Mouse (Mus musculus): ENCODE measurements around the gene Grifin. TPM values are rescaled to one million over a fixed set of nuclear protein-coding genes. Genes with fewer than 3 reads are reported as not detected.

Gene Grifin
- polyA plus RNA-seq (2016; fragmentation: Nextera tagmentation; extraction: Ambion mirVana) = not detected in 2 replicates

DNA sequence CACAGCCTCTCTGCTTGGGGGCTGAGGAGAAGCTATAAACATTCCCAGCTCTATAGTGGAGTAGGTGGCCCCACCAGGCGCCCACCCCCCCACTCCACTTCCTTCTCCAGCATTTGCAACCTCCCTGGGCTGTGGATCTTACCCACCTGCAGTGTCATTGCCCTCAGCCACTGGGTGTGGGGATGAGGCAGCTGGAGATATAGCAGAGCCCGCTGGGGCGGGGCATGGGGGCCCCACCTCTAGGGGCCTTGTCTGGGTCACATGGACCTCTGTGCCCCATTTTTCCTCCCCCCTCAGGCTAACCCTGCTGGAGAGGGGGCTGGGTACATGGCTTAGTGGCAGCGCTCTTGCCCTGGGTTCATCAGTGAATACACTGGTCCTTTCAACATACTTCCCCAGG is at the start of gene Grifin:
Gene Grifin, minus strand, starts transcription at position 176 of the 400 bp plus-strand sequence.
- Histone ChIP-seq H3K27ac (no peak within 1 kb of the TSS), H3K4me1 (peaks cover 19% of the 10 kb centered on the region), H3K4me2 (replicated peaks) (no peak within 1 kb of the TSS), H3K27me3 (replicated peaks) (no peaks in the 10 kb centered on the region), H3K9me3 (no peaks in the 10 kb centered on the region), H3K4me3 (no peak within 1 kb of the TSS), H3K9ac (no peak within 1 kb of the TSS), H3K36me3 (no peaks in the 10 kb centered on the region)
- ATAC-seq (ENCODE audit: low FRiP score, low read depth) = no peak
- WGBS = 83% methylated on average over 4 of the region's 4 CpGs

DNA sequence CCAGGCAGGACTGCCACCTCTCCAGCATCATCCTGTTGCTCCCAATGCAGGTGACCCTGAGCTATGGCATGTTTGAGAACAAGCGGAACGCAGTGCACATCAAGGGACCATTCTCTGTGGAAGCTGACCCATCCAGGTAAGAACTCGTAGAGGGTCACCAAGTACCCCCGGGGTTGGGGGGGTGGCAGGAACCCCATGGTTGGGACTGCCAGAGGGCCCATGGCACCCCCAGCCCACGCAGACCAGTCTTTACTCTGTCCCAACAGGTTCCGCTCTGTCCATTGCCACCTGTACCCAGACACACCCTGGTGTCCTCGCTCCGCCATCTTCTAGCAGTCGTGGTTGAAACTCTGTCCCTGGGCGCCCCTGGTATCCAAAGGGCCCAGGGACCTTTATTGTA is 49.3 kb upstream of the Grifin start:
- Histone ChIP-seq H3K36me3 (peaks cover 38% of the 10 kb centered on the region), H3K27me3 (replicated peaks) (no peaks in the 10 kb centered on the region; the same call in 1 of the 2 replicates), H3K4me2 (replicated peaks) (no peak overlapping the region), H3K4me1 (peaks cover 45% of the 10 kb centered on the region), H3K9ac (no peak overlapping the region), H3K4me3 (no peak overlapping the region), H3K27ac (no peak overlapping the region), H3K9me3 (no peaks in the 10 kb centered on the region)
- no peak for ATAC-seq (ENCODE audit: low FRiP score, low read depth)
- whole genome bisulfite sequencing = 94% methylated on average over 10 of the region's 10 CpGs

DNA sequence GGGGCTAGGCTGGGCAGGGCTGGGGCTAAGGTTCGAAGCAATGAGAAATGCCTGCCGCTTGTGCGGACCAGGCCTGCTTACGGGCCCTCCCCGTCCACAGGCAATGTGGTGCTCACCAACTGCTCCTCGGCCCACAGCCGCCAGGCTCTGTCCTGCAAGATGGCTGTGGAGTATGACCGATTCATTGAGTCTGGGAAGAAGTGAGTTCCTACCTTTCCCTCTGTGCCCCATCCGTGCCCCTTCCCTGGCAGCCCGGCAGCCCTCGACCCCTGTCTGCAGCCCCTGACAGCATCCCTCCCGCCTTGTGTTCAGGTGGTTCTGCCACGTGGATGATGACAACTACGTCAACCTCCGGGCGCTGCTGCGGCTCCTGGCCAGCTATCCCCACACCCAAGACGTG is 47.3 kb upstream of the Grifin start:
- H3K36me3 ChIP-seq = peaks cover 38% of the 10 kb centered on the region
- ATAC-seq (ENCODE audit: low FRiP score, low read depth) = no peak
- H3K4me2 ChIP-seq (replicated peaks) = peak overlapping the region; percentile 80
- H3K27ac ChIP-seq = 0 out of 2 replicates have a peak overlapping the region, but pooled peaks have one; percentile 95
- H3K27me3 ChIP-seq (replicated peaks) = no peaks in the 10 kb centered on the region; the same call in 1 of the 2 replicates
- no peaks in the 10 kb centered on the region for H3K9me3 ChIP-seq
- WGBS = 27% methylated on average over 18 of the region's 18 CpGs
- H3K4me1 ChIP-seq = peaks cover 65% of the 10 kb centered on the region
- H3K4me3 ChIP-seq = peak overlapping the region; percentile 65
- peak overlapping the region; percentile 87 for H3K9ac ChIP-seq

DNA sequence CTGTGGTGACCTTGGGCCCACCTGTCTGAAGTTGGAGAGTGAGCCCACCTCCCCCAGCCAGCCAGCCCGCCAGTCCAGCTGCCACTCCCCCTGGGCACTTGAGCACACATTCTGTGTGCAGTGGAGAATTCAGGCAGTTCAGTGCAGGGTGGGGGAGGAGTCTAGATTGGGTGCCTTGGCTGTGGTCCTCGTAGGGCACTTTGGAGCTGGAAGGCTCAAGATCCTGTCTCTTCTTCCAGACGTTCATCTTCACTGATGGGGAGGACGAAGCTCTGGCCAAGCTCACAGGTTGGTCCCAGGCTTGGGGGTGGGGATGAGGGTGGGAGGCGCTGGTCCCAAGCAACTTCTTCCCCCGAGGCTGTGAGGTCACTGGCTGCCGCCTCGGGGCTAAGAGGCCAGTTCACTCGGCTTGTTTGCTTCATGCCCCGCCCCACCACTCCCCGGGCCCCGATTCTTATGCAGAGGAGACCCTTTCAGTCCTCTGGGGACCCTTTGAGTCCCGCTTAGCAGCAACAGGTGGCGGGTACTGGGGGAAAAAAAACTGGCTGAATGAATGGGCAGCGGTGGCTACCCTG is 46.8 kb upstream of the Grifin start:
- 5% methylated on average over 15 of the region's 15 CpGs for WGBS
- peak overlapping the region; percentile 80 for H3K4me2 ChIP-seq (replicated peaks)
- no peaks in the 10 kb centered on the region for H3K9me3 ChIP-seq
- peak; percentile 15 for ATAC-seq (ENCODE audit: low FRiP score, low read depth)
- H3K27ac ChIP-seq = peak overlapping the region; percentile 95
- H3K4me1 ChIP-seq = peaks cover 70% of the 10 kb centered on the region
- H3K4me3 ChIP-seq = peak overlapping the region; percentile 65
- peaks cover 36% of the 10 kb centered on the region for H3K36me3 ChIP-seq
- peak overlapping the region; percentile 87 for H3K9ac ChIP-seq
- no peaks in the 10 kb centered on the region; the same call in 1 of the 2 replicates for H3K27me3 ChIP-seq (replicated peaks)

GRCm38 (mm10) chr5:140611021-140611583 is 46.2 kb upstream of the Grifin start:
- 4% methylated on average over 21 of the region's 21 CpGs for WGBS
- H3K4me2 ChIP-seq (replicated peaks) = peak overlapping the region; percentile 80
- peaks cover 76% of the 10 kb centered on the region for H3K4me1 ChIP-seq
- peak overlapping the region; percentile 87 for H3K9ac ChIP-seq
- peak; percentile 62 for ATAC-seq (ENCODE audit: low FRiP score, low read depth)
- peaks cover 32% of the 10 kb centered on the region for H3K36me3 ChIP-seq
- H3K27me3 ChIP-seq (replicated peaks) = no peaks in the 10 kb centered on the region; the same call in 1 of the 2 replicates
- peak overlapping the region; percentile 95 for H3K27ac ChIP-seq
- H3K4me3 ChIP-seq = peak overlapping the region; percentile 65
- no peaks in the 10 kb centered on the region for H3K9me3 ChIP-seq

DNA sequence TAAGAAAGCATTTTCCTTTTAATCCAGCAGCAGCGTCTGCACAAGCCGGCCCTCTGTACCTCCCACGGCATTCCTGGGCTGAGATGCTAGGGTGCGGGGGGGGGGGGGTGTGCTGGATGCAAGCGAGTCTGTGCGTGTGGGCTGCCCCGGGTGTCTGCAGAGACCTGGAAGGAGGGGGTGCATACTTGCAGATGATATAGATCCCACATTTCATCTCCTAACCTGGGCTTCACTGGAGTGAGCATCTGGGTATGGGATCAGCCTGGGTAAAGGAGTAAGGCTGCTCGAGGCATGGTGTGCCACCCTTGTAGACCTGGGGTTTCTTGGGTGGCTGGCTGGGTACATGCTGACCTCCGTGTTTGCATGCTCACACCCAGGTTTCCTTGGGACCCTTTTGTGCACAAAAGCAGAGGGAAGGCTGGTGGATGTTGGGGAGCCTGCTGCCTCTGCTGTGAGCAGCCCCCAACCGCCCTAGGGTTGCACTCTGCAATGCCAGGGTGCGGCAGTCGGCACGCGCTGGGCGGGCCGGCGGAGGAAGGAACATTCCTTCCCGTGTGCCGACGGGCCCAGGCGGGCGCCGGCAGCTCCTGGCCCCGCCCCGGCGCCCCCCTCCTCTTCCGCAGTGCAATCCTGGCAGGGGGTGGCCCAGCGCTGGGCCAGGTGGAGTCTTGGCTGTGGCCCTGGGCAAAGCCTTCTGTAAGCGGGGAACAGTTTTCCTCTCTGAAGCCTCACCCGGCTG is 45.6 kb upstream of the Grifin start:
- Histone ChIP-seq H3K27me3 (replicated peaks) (no peaks in the 10 kb centered on the region; the same call in 1 of the 2 replicates), H3K4me3 (peak overlapping the region; percentile 65), H3K4me2 (replicated peaks) (peak overlapping the region; percentile 80), H3K36me3 (peaks cover 32% of the 10 kb centered on the region), H3K9ac (peak overlapping the region; percentile 87), H3K27ac (peak overlapping the region; percentile 95), H3K9me3 (no peaks in the 10 kb centered on the region), H3K4me1 (peaks cover 82% of the 10 kb centered on the region)
- under 1% methylated on average over 30 of the region's 30 CpGs for WGBS
- peak; percentile 22 for ATAC-seq (ENCODE audit: low FRiP score, low read depth)

DNA sequence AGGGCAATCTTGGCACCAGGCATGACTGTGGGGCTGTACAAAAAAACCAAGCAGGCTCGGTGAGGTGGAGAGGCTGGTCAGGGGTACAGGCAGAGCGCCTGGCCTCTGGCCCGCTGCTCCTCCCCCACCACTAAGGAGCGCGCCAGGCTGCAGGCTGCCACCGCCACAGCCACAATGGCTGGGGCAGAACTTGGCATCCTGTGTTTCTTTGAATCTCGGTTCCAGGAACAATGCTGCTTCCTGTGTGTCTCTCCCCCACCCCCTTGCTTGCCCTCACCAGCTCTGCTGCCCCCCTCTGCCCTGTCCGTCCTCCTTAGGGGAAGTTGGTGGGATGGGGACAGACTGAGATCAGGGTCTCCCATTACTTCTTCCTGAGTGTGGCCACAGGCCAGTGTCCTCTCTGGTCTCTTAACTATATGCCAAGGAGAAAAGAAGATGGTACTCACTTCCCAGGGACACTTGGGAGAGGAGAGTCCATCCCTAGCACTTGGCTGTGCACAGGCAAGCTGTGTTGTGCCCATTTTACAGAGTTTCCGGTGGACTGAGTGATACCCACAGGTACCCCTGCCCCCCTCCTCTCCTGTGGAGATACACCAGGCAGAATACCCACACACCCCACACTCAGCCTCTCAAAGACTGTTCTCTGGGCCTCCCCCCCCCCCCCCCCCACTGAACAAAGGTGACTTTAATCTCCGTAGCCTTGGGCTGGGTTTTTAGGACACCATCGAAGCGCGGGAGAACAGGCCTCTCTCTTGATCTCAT is 44.8 kb upstream of the Grifin start:
- Histone ChIP-seq H3K4me2 (replicated peaks) (peak overlapping the region; percentile 80), H3K4me1 (peaks cover 89% of the 10 kb centered on the region), H3K27ac (peak overlapping the region; percentile 95), H3K27me3 (replicated peaks) (no peaks in the 10 kb centered on the region; the same call in 1 of the 2 replicates), H3K36me3 (peaks cover 24% of the 10 kb centered on the region), H3K9me3 (no peaks in the 10 kb centered on the region), H3K4me3 (peak overlapping the region; percentile 65), H3K9ac (peak overlapping the region; percentile 87)
- 7% methylated on average over 13 of the region's 13 CpGs for WGBS
- no peak for ATAC-seq (ENCODE audit: low FRiP score, low read depth)

- peak; percentile 13 for ATAC-seq (ENCODE audit: low FRiP score, low read depth)
These were observed 43.8 kb upstream of the Grifin start for GRCm38 (mm10) chr5:140608634-140609015.

GRCm38 (mm10) chr5:140607836-140608633 is 43.2 kb upstream of the Grifin start:
- Histone ChIP-seq H3K27me3 (replicated peaks) (no peaks in the 10 kb centered on the region; the same call in 1 of the 2 replicates), H3K9me3 (no peaks in the 10 kb centered on the region), H3K36me3 (peaks cover 8% of the 10 kb centered on the region), H3K4me3 (peak overlapping the region; percentile 65), H3K4me2 (replicated peaks) (peak overlapping the region; percentile 80), H3K4me1 (peaks cover 83% of the 10 kb centered on the region), H3K27ac (peak overlapping the region; percentile 71), H3K9ac (peak overlapping the region; percentile 87)
- no peak for ATAC-seq (ENCODE audit: low FRiP score, low read depth)
- 1% methylated on average over 17 of the region's 17 CpGs for WGBS

More at GRCm38 (mm10) chr5:140608634-140609015, 43.8 kb upstream of the Grifin start:
- Histone ChIP-seq H3K27ac (peak overlapping the region; percentile 71), H3K4me2 (replicated peaks) (peak overlapping the region; percentile 80), H3K4me3 (peak overlapping the region; percentile 65), H3K9ac (peak overlapping the region; percentile 87), H3K4me1 (peaks cover 84% of the 10 kb centered on the region), H3K36me3 (peaks cover 14% of the 10 kb centered on the region), H3K27me3 (replicated peaks) (no peaks in the 10 kb centered on the region; the same call in 1 of the 2 replicates), H3K9me3 (no peaks in the 10 kb centered on the region)
- WGBS = 1% methylated on average over 16 of the region's 16 CpGs

DNA sequence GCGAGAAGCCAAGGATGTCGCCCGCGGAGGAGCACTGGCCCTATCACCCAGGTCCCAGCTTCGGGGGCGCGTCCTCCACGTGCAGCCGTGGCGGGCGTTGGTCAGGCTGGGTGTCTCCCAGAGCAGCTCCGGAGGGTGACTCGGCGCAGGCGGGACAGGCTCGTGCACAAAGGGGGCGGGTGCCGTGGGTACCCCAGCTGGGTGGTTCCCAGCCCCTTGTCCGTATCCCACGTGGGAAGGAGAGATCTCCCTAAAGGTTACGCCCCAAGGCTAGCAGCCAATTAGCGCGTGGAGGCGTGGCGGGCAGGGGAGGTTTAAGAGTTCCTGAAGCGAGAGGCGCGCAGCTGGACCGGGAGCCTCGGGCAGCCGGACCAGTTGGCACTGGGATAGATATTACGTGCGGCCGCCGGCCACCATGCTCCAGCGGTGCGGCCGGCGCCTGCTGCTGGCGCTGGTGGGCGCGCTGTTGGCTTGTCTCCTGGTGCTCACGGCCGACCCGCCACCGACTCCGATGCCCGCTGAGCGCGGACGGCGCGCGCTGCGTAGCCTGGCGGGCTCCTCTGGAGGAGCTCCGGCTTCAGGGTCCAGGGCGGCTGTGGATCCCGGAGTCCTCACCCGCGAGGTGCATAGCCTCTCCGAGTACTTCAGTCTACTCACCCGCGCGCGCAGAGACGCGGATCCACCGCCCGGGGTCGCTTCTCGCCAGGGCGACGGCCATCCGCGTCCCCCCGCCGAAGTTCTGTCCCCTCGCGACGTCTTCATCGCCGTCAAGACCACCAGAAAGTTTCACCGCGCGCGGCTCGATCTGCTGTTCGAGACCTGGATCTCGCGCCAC is 42.3 kb upstream of the Grifin start, which contains the start of gene Lfng:
Gene Lfng, plus strand, starts transcription at position 320 of the 835 bp plus-strand sequence.
- peak within 1 kb of the TSS; percentile 65 for H3K4me3 ChIP-seq
- no peaks in the 10 kb centered on the region; the same call in 1 of the 2 replicates for H3K27me3 ChIP-seq (replicated peaks)
- ATAC-seq (ENCODE audit: low FRiP score, low read depth) = peak; percentile 61
- no peaks in the 10 kb centered on the region for H3K36me3 ChIP-seq
- WGBS = under 1% methylated on average over 91 of the region's 91 CpGs
- peaks cover 75% of the 10 kb centered on the region for H3K4me1 ChIP-seq
- peak within 1 kb of the TSS; percentile 87 for H3K9ac ChIP-seq
- H3K9me3 ChIP-seq = no peaks in the 10 kb centered on the region
- H3K4me2 ChIP-seq (replicated peaks) = peak within 1 kb of the TSS; percentile 80
- H3K27ac ChIP-seq = peak within 1 kb of the TSS; percentile 71
